Mouse (Mus musculus) 3134 (cell line): ENCODE measurements at regions not wholly inside any gene's neighbourhood (a gene's known extent, or its start where the extent isn't known, plus 50 kb on each side); places are given as distances from the start of the nearest gene placed in this dataset.

Source experiments
- DNase-seq: peaks from one replicate; pipeline ENCODE4 v3.0.0-alpha.2; 2011; ENCODE audit warnings: low spot score; ENCODE audit not compliant: insufficient read length; ENCODE audit errors: extremely low read depth

DNA sequence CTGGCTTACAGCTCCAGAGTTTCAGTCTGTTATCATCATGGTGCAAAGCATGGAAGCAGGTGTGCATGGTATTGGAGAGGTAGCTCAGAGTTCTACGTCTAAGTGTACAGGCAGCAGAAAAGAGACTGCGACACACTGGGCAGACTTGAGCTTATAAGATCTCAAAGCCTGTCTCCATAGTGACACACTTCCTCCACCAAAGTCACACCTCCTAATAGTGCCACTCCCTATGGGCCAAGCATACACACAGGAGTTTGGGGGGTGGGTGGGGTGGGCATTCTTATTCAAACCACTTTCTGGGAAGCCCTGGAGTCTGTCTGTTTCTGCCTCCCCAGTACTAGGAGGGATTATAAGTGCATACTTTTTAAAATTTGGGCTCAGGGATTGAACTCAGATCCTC is 219.5 kb upstream of the Prok2 start:
- no peak for DNase-seq

DNA sequence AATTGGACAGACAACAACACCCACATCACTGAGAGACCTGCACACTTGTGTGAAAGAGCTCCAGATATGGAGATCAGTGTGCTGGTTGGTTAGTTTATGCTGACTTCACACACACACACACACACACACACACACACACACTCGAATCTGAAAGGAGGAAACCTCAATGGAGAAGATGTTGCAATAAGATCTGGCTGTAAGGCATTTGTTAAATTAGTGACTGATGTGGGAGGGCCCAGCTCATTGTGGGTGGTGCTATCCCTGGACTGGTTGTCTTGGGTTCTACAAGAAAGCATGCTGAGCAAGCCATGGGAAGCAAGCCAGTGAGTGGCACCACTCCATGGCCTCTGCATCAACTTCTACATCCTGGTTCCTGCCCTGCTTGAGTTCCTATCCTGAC is 216.8 kb upstream of the Prok2 start:
- DNase-seq = no peak

DNA sequence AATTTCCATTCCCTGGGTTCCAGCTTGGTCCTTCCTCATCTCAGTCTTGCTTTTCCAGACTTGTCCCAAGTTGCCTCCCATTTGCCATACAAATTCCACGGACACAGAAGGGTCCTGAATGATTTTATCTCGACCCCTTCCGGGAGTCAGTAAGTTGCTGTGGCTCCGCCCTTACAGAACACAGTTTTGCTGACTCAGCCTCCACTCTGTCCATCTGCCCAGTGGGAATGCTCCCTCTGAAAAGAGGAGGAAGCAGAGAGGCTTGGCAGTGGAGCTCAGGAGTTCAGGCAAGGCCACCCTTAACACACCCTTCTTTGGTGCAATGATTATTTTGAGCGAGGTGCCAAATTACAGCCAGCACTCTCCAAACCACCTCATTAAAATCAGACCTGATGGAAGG is 213.9 kb upstream of the Prok2 start:
- no peak for DNase-seq

DNA sequence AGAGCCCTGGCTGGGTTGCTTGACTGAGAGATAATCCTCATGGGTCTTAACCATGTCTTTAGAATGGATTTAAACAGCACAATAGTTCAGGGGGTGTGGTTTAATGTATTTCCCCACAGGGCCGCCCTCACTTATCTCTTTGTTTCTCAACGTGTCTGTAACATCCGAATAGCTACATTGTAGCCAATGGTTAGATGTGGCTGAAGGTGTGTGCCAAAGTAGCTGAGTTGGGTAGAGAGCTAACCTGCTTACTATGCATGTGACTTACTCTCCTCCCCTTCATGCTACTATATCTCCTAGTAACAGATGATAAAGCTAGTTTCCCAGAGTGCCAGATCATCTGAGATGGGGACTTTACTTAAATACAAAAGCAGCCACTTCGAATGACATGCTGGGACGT is 213.2 kb upstream of the Prok2 start:
- DNase-seq = no peak

DNA sequence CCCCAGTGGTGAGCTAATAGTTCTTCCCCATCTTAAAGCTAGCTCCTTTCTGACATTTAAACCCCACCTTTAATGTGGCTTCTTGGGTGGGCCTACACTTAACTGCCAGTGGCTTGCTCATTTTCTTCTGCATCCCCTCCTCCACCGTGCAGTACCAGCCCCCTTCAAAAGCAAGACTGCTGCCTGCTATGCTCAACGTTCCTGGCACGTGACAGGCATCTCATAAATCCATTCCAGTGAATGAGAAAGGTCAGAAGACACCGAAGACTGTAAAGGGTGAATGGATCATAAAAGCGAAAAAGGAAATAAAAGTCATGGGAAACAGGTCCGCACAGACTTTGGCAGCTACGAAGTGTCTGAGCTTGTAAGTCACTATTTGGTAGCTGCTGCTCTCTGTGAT is 212.8 kb upstream of the Prok2 start:
- DNase-seq = no peak

DNA sequence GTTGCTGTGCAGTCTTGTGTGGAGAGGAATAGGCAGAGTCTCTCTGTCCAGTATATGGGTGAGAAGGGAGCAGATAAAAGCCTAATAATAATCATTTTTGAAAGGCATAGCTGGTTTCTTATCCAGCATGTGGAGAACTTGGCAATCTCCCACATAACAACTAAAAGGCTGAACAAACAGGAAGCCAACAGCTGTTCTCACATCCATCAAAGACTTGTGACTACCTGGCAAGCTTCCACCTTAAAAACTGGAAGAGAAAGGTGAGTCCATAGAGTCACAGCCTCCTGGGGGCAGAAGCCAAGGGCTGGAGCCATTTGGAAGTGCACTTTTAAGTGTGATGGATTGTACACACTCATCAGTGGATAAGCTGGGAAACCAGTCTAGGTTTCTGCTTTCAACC is 210.5 kb upstream of the Prok2 start:
- no peak for DNase-seq

DNA sequence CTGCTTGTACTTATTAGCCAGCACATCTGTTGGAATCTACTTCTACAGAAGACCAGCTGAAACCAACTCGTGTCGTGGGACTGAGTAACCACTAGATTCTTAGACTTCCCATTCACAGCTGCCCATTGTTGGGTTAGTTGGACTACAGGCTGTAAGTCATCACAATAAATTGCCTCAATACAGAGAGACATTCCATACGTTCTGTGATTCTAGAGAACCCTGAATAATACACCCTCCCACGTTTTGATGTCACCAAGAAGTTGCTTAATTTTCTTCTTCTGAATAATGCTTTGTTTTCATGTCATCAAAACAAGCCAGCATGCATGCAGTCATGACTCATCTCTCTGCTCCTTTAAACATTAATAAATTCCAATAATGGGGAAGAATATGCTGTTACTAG is 209.2 kb upstream of the Prok2 start:
- DNase-seq = no peak

DNA sequence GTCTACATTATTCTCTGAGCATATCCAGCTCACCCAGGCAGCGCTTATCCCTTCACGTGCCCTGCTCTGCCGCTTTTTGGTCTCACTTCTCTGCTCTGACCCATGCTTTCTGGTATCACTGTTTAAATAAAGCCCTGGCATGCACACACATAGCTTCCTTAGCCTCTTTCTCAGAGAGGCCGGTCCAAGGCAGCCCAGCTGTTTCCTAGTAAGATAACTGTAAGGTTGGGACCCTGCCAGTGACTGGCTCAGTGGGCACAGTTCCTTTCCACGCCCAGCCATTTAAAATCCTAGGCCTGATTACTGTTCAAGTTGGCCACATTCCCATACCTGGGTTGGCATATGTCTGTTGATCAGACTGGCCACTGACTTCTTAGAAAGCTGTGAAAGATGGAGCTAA is 208.2 kb upstream of the Prok2 start:
- no peak for DNase-seq

DNA sequence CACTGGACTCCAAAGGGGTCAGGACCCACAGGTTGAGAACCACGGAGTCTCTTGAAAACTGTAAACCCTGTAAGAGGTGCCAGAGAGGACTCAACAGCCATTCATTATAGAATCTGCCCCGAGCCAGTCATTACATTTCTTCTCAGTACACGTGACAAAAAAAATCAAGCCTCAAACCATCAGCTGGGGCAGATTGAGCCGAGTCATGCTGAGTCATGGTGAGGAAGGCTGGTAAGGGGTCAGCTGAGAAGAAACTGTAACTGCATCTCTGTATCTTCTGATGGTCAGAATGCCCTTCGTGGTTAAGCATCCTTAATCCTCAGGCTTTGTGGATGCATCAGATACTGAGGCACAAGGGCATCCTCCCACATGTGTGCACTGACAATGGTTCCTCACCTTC is 207.2 kb upstream of the Prok2 start:
- no peak for DNase-seq

DNA sequence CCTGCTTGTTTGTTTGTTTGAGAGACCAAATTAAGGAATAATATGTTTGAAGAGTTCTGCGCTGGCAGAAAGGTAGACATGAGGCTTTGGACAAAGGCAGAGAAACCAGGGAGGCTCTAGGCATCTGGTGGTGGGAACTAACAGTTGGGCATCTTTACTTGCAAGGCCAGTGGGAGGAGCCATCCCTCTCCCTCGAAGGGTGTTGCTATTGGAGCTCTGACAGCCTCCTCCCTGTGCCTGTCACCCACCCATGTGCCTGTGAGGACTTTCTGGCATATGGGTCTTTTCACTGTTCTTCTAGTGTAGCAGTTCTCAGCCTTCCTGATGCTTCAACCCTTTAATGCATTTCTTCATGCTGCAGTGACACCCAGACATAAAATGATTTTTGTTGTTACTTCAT is 206.7 kb upstream of the Prok2 start:
- no peak for DNase-seq

DNA sequence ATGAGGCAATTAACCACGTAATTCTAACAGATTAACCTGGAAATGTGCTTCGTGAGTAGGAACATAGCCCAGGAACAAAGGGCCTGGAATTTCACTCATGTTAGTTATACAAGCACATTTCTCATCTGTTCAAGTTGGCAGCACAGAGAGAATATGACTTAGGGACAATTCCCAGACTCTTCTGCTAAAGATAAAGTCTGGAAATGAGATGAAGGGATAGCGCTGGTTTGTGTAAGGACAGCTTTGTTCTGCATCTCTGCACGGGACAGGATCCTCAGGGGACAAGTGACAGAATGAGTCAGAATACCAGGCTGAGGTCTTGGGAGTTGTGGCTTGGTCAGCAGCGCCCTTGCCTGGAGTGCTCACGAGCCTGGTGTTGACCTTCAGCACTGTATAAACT is 206.2 kb upstream of the Prok2 start:
- DNase-seq = no peak

DNA sequence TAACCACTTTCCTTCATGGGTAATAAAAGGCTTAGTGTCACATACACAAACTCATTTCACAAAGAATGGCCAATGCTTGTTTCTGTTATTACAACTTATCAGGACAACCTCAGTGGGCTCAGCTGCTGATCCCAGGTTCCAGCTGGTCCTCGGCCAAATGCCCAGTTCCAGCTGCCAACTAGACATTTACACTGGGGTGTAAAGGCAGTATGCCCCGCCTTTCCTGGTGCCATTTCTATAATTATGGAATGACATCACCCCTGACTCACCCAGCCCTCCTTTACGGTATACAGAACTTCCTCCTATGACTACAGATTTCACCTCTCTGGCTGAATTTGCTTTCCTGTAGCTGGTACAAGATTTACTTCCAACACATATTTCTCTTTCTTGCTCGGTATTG is 205.4 kb upstream of the Prok2 start:
- no peak for DNase-seq

DNA sequence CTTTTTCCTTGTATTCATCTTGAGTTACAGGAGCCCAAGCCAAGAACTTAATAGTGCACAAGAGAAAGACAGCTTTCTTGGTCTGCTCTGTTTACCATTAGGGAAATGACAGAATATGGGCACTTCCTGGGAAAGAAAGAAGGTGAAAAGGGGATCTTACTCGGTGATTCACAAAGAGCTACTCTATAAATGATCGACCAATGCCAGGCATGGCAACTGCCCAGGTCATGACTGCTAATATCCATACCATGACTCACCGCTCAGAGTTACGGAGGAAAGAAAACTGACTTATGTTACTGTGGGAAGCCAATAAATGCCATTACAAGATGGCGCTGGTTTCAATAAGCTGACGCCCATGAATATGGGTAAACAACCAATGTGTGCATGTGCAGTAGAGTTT is 204.1 kb upstream of the Prok2 start:
- peak; percentile 30 for DNase-seq

DNA sequence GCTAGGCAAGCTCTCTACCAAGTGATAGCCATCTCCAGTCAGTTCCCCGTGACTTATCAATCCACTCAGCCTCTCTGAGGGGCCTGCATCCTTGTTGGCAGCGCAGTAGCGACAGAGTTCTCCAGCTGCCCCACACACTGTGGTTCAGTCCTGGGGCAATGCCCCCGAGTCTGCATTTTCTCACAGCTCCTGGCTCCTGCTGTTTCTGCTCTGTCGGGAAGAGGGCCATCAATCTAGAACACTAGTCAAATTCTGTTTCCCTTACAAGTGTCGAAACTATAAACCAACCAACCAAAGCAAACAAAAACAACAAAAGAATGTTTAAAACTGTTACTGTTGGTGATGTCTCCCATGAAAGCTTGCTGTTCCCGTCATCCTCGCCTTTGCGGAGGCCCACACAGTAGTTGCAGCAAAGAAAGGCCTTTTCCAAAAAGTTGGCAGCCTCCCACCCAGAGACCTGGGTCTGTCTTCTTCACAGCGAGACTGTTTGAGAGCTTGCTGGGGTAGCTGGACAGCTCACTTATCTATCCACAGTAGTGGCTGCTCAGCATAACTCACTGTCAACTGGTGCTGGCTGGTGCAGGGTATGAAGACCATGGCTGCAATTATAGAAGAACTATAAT is 201.9 kb upstream of the Prok2 start:
- DNase-seq = no peak

DNA sequence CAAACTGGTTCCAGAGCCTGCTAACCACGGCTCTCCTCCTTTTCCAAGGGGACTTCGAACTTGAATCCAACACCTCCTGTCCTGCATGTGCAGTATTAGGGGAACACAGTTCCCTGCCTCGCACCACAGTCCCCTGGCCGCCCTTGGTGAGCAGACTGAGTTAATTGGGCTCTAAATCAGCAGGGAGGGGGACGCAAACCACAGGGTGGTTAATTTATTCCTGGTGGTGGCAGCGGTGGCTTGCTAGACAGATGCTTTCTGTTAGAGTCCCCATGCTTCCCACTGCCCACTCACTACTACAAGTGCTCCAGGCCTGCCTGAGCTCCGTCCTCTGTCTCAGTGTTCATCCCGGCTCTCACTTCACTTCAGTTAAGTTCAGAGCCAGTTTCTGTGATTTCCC is 198.0 kb upstream of the Prok2 start:
- DNase-seq = no peak

DNA sequence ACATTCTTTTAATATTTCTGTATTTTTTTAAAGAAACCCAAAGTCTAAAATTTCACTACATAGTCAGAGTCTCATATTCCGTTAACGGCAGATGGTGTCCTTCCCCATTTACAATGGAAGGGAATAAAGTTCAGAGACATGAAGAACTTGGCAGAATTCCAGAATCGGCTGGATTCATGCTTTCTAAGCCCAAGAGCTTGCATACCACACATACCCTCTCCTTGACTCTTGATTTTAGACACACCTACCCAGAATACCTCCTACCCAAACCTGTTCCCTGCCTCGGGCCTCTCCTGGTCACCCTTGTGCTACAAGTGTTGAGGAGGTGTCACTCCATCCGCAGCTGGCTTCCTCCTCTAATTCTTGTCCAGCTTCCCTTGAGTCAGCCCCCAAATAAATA is 195.8 kb upstream of the Prok2 start:
- DNase-seq = no peak

DNA sequence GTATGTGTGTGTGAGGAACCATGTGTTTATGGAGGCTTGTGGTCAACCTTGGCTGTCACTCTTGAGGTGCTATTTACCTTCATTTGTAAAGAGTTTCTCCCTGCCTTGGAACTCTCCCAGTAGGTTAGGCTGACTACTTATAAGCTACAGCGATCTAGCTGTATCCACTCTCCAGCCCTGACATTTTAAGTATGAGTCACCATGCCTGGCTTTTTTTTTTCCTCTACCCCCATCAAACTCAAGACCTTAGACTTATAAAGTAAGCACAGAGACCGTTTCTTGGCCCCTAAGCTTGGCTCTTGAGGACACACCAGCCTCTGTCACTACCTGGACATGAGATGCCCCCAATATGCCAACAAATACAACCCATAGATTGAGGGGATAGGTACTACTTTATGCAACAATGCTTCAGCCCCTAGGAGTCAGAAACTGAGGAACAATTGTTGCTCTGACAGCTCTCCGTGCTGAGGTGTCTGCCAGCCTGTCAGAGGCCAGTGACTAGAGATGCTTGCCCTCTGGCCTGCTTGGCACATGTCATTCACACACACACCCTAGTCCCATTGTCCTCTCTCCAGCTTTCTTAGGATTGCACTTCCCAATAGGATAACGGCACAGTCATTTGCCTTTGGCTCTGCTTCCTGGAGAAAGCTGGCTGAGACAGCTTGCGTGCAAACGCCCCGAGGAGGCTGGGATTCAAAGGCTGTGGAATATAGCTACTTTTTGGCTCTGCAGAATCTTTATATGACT is 193.8 kb upstream of the Prok2 start:
- DNase-seq = no peak

DNA sequence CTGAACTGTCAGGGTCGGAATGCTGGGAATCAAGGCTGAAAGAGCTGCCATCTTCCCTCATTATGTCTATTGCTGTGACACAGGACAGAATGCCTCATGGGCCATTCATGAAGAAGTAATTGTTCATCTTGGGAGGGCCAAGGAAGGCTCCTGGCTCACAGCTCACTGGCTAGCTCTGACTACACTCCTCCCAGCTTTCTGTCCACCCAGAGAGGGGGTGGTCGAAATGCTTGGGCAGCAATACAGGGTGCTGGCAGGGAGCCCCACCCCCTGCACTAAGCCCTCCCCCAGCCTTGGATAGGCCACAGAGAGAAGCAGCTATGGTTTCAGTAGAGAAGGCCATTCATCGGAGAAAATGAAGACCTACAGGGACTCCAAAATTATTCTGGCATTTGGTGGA is 192.2 kb upstream of the Prok2 start:
- no peak for DNase-seq

DNA sequence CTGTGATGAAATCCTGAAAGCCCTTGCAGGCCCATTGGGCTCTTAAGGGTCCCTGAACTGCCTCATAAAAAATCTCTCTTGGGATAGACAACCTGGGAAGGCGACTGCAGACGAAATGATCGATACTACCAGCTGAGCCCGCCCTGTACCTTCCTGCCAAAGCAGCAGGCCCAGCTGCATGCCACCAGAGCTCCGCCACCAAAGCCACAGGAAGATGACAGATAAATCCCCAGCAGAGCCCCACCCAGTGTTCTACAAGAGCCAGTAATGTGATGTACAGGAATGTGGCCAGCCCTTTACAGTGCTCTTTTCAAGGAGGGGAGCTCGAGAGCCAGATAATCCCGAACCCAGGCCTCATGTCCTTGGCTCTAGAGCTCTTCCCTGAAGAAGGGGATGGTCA is 183.7 kb upstream of the Prok2 start:
- peak; percentile 38 for DNase-seq

DNA sequence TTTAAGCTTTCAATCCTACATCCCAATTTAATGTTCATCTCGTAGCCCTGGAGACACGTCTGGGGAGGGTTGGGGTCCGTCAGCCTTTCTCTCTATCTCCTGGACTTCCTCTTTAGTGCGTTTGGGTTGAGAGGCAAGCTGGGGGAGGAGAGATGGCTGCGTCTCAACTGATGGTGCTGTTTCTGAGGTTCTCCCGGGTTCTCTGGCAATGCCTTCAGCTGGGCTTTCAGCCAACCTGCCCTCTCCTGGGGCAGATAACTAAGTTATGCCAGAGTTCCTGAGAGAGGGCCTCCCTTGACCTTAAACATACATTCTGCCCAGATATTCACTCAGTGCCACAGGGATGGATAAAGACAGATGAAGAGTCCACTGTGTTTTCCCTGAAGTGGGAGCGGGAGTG is 183.3 kb upstream of the Prok2 start:
- no peak for DNase-seq

DNA sequence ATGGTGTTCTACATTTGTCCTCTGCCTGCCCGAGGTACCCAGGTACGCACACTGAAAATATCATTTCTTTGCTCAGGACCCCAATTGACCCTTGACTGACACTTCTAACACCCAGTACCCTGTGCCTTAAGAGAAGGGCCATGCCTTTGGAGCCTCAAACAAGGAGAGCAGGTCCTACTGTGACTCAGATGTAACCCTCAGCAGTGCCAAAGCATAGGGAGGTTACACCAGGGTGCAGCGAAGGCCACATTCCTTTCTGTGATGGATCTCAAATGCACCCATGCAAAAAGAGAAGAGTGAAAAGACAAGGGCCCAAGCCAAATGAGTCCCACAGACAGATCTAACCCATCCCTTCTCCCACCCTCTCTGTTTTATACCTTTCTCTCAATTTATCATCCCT is 181.9 kb upstream of the Prok2 start:
- no peak for DNase-seq

DNA sequence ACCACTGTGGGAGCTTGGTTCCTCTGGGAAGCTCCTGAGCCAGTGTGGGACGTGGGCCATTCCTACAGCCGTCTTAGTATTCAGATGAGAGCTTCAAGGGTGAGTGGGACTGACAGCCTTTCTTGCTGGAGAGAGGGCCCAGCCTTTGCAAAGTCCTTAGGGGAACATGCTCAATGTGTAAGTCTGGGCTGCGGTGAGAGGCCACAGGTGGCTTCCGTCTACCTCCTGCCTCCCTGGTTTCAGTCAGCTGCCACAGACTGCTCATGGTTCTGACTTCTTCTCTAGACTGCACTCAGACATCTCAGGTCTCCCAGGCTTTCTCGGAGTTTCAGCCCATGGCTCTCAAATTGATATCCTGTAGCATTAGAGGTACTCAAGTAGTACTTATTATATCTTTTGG is 179.0 kb upstream of the Prok2 start:
- no peak for DNase-seq

DNA sequence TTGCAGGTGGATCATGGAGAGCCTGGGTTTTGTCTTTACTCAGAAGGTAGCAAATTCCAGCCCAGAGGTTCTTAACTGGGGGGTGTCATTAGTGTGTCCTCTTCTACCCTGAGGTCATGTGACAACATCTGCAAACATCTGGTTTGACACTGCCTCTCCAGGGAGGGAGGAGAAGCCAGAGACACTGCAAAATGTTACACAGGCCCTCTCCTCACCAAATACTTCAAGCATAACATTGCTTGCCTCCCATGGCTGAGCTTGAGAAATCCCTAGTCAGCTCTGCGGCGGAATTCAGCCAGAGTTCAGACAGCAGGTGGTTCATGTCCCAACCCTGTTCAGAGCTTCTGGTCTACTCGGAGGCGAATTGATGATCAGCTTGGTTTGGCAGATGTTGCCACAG is 178.4 kb upstream of the Prok2 start:
- DNase-seq = no peak
